Mouse (Mus musculus): ENCODE measurements at regions not wholly inside any gene's neighbourhood (a gene's known extent, or its start where the extent isn't known, plus 50 kb on each side); places are given as distances from the start of the nearest gene placed in this dataset.

GRCm38 (mm10) chr9:113509368-113509767 lies 198.7 kb downstream of the Pdcd6ip start:
- H3K27ac ChIP-seq (ENCODE audit: insufficient read depth, low read length): no peak overlapping the region
- H3K9me3 ChIP-seq (replicated peaks; ENCODE audit: control insufficient read depth, insufficient read depth, low read length, poor library complexity, severe bottlenecking): no peaks in the 10 kb centered on the region
- H3K4me1 ChIP-seq (ENCODE audit: control insufficient read depth, insufficient read depth, low read length): peaks cover 1% of the 10 kb centered on the region
- no peak overlapping the region for H3K9ac ChIP-seq (ENCODE audit: low read depth, poor library complexity, severe bottlenecking)
- TF ChIP-seq EP300 (IDR thresholded peaks at IDR 0.05; ENCODE audit: insufficient read depth, low read depth, low read length) (no peak), POLR2A (IDR thresholded peaks at IDR 0.05; ENCODE audit: insufficient read depth, low read length) (no peak), CTCF (IDR thresholded peaks at IDR 0.05; ENCODE audit: low read depth, low read length) (no peak)
- H3K36me3 ChIP-seq (ENCODE audit: control insufficient read depth, insufficient read depth, low read length, poor library complexity, severe bottlenecking): no peaks in the 10 kb centered on the region
- H3K4me3 ChIP-seq (ENCODE audit: low read depth, low read length): no peak overlapping the region
- no peaks in the 10 kb centered on the region for H3K27me3 ChIP-seq (ENCODE audit: control insufficient read depth, insufficient read depth, low read length, poor library complexity, severe bottlenecking)

- no peaks in the 10 kb centered on the region for H3K27me3 ChIP-seq (ENCODE audit: control insufficient read depth, insufficient read depth, low read length, poor library complexity, severe bottlenecking)
- no peaks in the 10 kb centered on the region for H3K9me3 ChIP-seq (replicated peaks; ENCODE audit: control insufficient read depth, insufficient read depth, low read length, poor library complexity, severe bottlenecking)
- H3K4me3 ChIP-seq (ENCODE audit: low read depth, low read length): no peak overlapping the region
- peaks cover 1% of the 10 kb centered on the region for H3K4me1 ChIP-seq (ENCODE audit: control insufficient read depth, insufficient read depth, low read length)
- H3K27ac ChIP-seq (ENCODE audit: insufficient read depth, low read length): no peak overlapping the region
- no peak overlapping the region for H3K9ac ChIP-seq (ENCODE audit: low read depth, poor library complexity, severe bottlenecking)
- TF ChIP-seq CTCF (IDR thresholded peaks at IDR 0.05; ENCODE audit: low read depth, low read length) (no peak), EP300 (IDR thresholded peaks at IDR 0.05; ENCODE audit: insufficient read depth, low read depth, low read length) (no peak), POLR2A (IDR thresholded peaks at IDR 0.05; ENCODE audit: insufficient read depth, low read length) (no peak)
- H3K36me3 ChIP-seq (ENCODE audit: control insufficient read depth, insufficient read depth, low read length, poor library complexity, severe bottlenecking): no peaks in the 10 kb centered on the region
Observed at GRCm38 (mm10) chr9:113508821-113509220, 199.2 kb downstream of the Pdcd6ip start.

DNA sequence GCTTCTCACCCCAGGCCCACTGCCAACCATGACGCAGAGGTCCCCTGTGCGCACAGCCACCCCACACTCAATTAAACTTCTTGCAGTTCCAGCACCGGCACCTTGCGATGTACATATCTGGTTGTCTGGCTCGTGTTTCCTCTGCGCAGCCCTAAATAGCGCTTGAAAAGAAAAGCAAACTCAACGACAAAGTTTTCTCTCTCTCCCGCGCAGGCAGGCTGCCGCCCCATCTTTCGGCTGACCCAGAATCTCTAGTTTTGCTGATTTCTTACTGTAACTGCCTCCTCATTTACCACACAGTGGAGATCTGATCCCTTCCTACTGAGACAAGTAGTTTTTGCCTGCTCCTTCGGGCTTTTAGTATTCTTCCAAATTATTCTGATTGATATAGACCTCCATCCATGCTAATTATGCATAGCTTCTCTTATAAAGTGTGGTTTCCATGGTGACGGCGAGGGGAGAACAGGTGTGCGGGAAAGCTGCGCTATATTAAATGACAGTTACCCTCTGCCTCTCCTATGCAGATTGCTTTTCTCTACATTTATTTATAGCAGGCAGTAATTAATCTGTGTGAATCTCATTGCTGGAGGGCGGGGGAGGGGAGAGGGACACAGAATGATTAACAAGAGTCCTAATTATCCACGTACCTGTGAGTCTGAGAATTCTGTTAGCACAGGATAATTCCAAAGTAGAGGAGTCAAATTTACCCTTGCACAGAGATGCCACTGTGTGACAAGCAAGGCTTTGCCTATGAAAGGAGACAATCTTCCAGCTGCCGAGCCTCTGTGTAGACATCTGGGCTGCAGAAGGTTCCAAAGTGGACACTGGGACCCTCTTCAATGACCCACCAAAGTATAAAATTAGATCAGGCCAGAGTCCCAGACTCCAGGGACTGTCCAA lies 200.2 kb downstream of the Pdcd6ip start:
- Histone ChIP-seq H3K9ac (ENCODE audit: low read depth, poor library complexity, severe bottlenecking) (no peak overlapping the region), H3K27ac (ENCODE audit: insufficient read depth, low read length) (no peak overlapping the region), H3K27me3 (ENCODE audit: control insufficient read depth, insufficient read depth, low read length, poor library complexity, severe bottlenecking) (no peaks in the 10 kb centered on the region), H3K36me3 (ENCODE audit: control insufficient read depth, insufficient read depth, low read length, poor library complexity, severe bottlenecking) (no peaks in the 10 kb centered on the region), H3K4me1 (ENCODE audit: control insufficient read depth, insufficient read depth, low read length) (peaks cover 1% of the 10 kb centered on the region), H3K4me3 (ENCODE audit: low read depth, low read length) (no peak overlapping the region), H3K9me3 (replicated peaks; ENCODE audit: control insufficient read depth, insufficient read depth, low read length, poor library complexity, severe bottlenecking) (no peaks in the 10 kb centered on the region)
- TF ChIP-seq EP300 (IDR thresholded peaks at IDR 0.05; ENCODE audit: insufficient read depth, low read depth, low read length) (no peak), CTCF (IDR thresholded peaks at IDR 0.05; ENCODE audit: low read depth, low read length) (no peak), POLR2A (IDR thresholded peaks at IDR 0.05; ENCODE audit: insufficient read depth, low read length) (no peak)

- Histone ChIP-seq H3K9me3 (replicated peaks; ENCODE audit: control insufficient read depth, insufficient read depth, low read length, poor library complexity, severe bottlenecking) (no peaks in the 10 kb centered on the region), H3K27ac (ENCODE audit: insufficient read depth, low read length) (no peak overlapping the region)
Observed at GRCm38 (mm10) chr9:113499246-113499645, 208.8 kb downstream of the Pdcd6ip start.

DNA sequence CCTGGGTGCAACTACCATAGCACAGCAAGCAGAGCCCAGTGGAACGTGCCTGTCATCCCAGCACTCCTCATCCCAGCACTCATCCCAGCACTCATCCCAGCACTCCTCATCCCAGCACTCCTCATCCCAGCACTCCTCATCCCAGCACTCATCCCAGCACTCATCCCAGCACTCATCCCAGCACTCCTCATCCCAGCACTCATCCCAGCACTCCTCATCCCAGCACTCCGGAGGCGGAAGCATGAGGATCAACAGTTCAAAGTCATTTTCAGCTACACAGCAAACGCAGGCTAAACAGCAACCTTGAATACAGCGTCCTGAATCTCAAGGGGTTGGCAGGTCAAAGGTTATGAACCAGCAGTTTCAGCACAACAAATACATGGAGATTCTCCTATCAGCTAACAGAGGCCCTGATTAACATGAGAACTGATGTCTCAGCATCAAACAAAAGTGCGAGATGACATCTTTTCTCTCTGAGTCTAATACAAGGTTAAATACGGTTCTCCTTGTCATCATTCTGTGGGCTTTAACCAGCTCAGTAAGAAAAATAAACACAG lies 211.8 kb downstream of the Pdcd6ip start:
- Histone ChIP-seq H3K4me1 (ENCODE audit: control insufficient read depth, insufficient read depth, low read length) (peaks cover 1% of the 10 kb centered on the region), H3K27ac (ENCODE audit: insufficient read depth, low read length) (no peak overlapping the region), H3K27me3 (ENCODE audit: control insufficient read depth, insufficient read depth, low read length, poor library complexity, severe bottlenecking) (no peaks in the 10 kb centered on the region), H3K9me3 (replicated peaks; ENCODE audit: control insufficient read depth, insufficient read depth, low read length, poor library complexity, severe bottlenecking) (no peaks in the 10 kb centered on the region), H3K9ac (ENCODE audit: low read depth, poor library complexity, severe bottlenecking) (no peak overlapping the region), H3K4me3 (ENCODE audit: low read depth, low read length) (no peak overlapping the region), H3K36me3 (ENCODE audit: control insufficient read depth, insufficient read depth, low read length, poor library complexity, severe bottlenecking) (no peaks in the 10 kb centered on the region)
- TF ChIP-seq EP300 (IDR thresholded peaks at IDR 0.05; ENCODE audit: insufficient read depth, low read depth, low read length) (no peak), POLR2A (IDR thresholded peaks at IDR 0.05; ENCODE audit: insufficient read depth, low read length) (no peak), CTCF (IDR thresholded peaks at IDR 0.05; ENCODE audit: low read depth, low read length) (no peak)

More at GRCm38 (mm10) chr9:113499246-113499645, 208.8 kb downstream of the Pdcd6ip start:
- Histone ChIP-seq H3K4me1 (ENCODE audit: control insufficient read depth, insufficient read depth, low read length) (peaks cover 1% of the 10 kb centered on the region), H3K27me3 (ENCODE audit: control insufficient read depth, insufficient read depth, low read length, poor library complexity, severe bottlenecking) (no peaks in the 10 kb centered on the region), H3K9ac (ENCODE audit: low read depth, poor library complexity, severe bottlenecking) (no peak overlapping the region), H3K4me3 (ENCODE audit: low read depth, low read length) (no peak overlapping the region), H3K36me3 (ENCODE audit: control insufficient read depth, insufficient read depth, low read length, poor library complexity, severe bottlenecking) (no peaks in the 10 kb centered on the region)
- TF ChIP-seq EP300 (IDR thresholded peaks at IDR 0.05; ENCODE audit: insufficient read depth, low read depth, low read length) (no peak), POLR2A (IDR thresholded peaks at IDR 0.05; ENCODE audit: insufficient read depth, low read length) (no peak), CTCF (IDR thresholded peaks at IDR 0.05; ENCODE audit: low read depth, low read length) (no peak)

DNA sequence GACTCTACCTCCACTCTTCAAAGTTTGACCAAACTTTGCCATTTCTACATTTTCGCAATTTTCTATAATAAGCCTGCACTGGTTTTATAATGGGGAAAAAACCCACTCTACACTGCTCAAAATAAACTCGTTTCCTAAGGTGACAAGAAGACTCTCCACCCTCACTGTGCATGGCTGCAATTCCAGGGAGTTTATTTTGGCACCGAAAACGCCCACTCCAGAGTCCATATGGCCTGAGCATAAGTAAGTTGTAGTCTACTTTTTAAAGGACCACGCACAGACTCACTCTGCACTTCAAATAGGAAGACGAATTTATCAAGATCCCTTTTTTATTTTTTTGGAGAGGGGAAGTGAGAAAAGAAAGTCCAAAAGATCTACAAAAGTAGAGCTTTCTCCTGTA lies 219.4 kb downstream of the Pdcd6ip start:
- H3K4me1 ChIP-seq (ENCODE audit: control insufficient read depth, insufficient read depth, low read length): no peaks in the 10 kb centered on the region
- no peaks in the 10 kb centered on the region for H3K27me3 ChIP-seq (ENCODE audit: control insufficient read depth, insufficient read depth, low read length, poor library complexity, severe bottlenecking)
- TF ChIP-seq EP300 (IDR thresholded peaks at IDR 0.05; ENCODE audit: insufficient read depth, low read depth, low read length) (no peak), CTCF (IDR thresholded peaks at IDR 0.05; ENCODE audit: low read depth, low read length) (no peak), POLR2A (IDR thresholded peaks at IDR 0.05; ENCODE audit: insufficient read depth, low read length) (no peak)

More for the DNA sequence above, 219.4 kb downstream of the Pdcd6ip start:
- Histone ChIP-seq H3K4me3 (ENCODE audit: low read depth, low read length) (no peak overlapping the region), H3K27ac (ENCODE audit: insufficient read depth, low read length) (no peak overlapping the region), H3K36me3 (ENCODE audit: control insufficient read depth, insufficient read depth, low read length, poor library complexity, severe bottlenecking) (no peaks in the 10 kb centered on the region), H3K9me3 (replicated peaks; ENCODE audit: control insufficient read depth, insufficient read depth, low read length, poor library complexity, severe bottlenecking) (no peaks in the 10 kb centered on the region), H3K9ac (ENCODE audit: low read depth, poor library complexity, severe bottlenecking) (no peak overlapping the region)

All from ES-Bruce4 (cell line).